Mouse (Mus musculus) intestine, postnatal 0 days (tissue): ENCODE measurements around the gene Antxr1. TPM values are rescaled to one million over a fixed set of nuclear protein-coding genes. Genes with fewer than 3 reads are reported as not detected.

ENCODE experiments used
- ATAC-seq: fragments of 200-750 bp; cut with Nextera tagmentation; 2 replicates; pipeline ENCODE4 v1.8.0; 2017; ENCODE audit warnings: mild to moderate bottlenecking, moderate TSS enrichment, moderate library complexity
- H3K27ac ChIP-seq: fragments of 300-500 bp; sonication (generic); 2 replicates; pipeline ENCODE4 v1.5.1; 2014; ENCODE audit warnings: mild to moderate bottlenecking, low read depth, low read length, moderate library complexity
- H3K27me3 ChIP-seq: fragments of 300-500 bp; sonication (generic); replicated peaks from 2 replicates; pipeline ENCODE4 v1.6.1; 2014; ENCODE audit warnings: low read length, mixed read lengths; ENCODE audit not compliant: control insufficient read depth, insufficient read depth
- H3K36me3 ChIP-seq: fragments of 300-500 bp; sonication (generic); 2 replicates; pipeline ENCODE4 v1.6.1; 2014; ENCODE audit warnings: mild to moderate bottlenecking, moderate library complexity; ENCODE audit not compliant: control insufficient read depth, insufficient read depth
- H3K4me1 ChIP-seq: fragments of 300-500 bp; sonication (generic); replicated peaks from 2 replicates; pipeline ENCODE4 v1.6.1; 2014; ENCODE audit warnings: antibody characterized with exemption, low read length, mixed read lengths; ENCODE audit not compliant: control insufficient read depth, insufficient read depth
- H3K4me2 ChIP-seq: fragments of 300-500 bp; sonication (generic); replicated peaks from 2 replicates; pipeline ENCODE4 v1.6.1; 2014; ENCODE audit warnings: low read depth, mild to moderate bottlenecking, moderate library complexity
- H3K4me3 ChIP-seq: fragments of 300-500 bp; sonication (generic); 2 replicates; pipeline ENCODE4 v1.5.1; 2014; ENCODE audit warnings: low read depth, low read length
- H3K9ac ChIP-seq: fragments of 300-500 bp; sonication (generic); 2 replicates; pipeline ENCODE4 v1.6.1; 2014; ENCODE audit warnings: mild to moderate bottlenecking, low read depth, low read length
- H3K9me3 ChIP-seq: fragments of 300-500 bp; sonication (generic); 2 replicates; pipeline ENCODE4 v1.6.1; 2016; ENCODE audit warnings: mixed run types; ENCODE audit not compliant: control insufficient read depth
- CTCF ChIP-seq: sonication (generic); IDR thresholded peaks from 2 replicates; pipeline ENCODE4 v1.5.1; 2016; ENCODE audit warnings: low read depth, mild to moderate bottlenecking, control low read depth, antibody characterized with exemption, moderate library complexity
- WGBS: fragments of 180-500 bp; shearing (Covaris S2); extraction: QIAGEN DNeasy Blood & Tissue Kit; methylation state at CpG from one replicate; pipeline ENCODE4 v1.1.7; 2014; 5-methylcytosine and 5-hydroxymethylcytosine counted together
- polyA plus RNA-seq: library from polyadenylated mRNA; unstranded; fragments of >200 nt; fragmentation: Nextera tagmentation; extraction: Ambion mirVana; gene quantifications from 2 replicates; pipeline ENCODE4 v1.2.1, GENCODE M21; 2015

The Antxr1 gene
- polyA plus RNA-seq, 1 experiment from 2014 or later = 4.9 TPM

- H3K27me3 ChIP-seq = no peaks in the 10 kb centered on the region
- no peak overlapping the region for H3K9ac ChIP-seq
- H3K4me3 ChIP-seq = no peak overlapping the region
- no peaks in the 10 kb centered on the region for H3K4me1 ChIP-seq
- no peaks in the 10 kb centered on the region for H3K9me3 ChIP-seq
- no peaks in the 10 kb centered on the region for H3K36me3 ChIP-seq
- no peak overlapping the region for H3K27ac ChIP-seq
- TF ChIP-seq CTCF = no peak
- no peak for ATAC-seq
- WGBS = 69% methylated on average over 7 of the region's 7 CpGs
- no peak overlapping the region for H3K4me2 ChIP-seq
Measured at GRCm38 (mm10) chr6:87257981-87258775, 77.4 kb downstream of the Antxr1 start.

GRCm38 (mm10) chr6:87257471-87257870 is 78.2 kb downstream of the Antxr1 start:
- Histone ChIP-seq H3K4me2 (no peak overlapping the region), H3K9me3 (no peaks in the 10 kb centered on the region), H3K4me3 (no peak overlapping the region), H3K36me3 (no peaks in the 10 kb centered on the region), H3K4me1 (no peaks in the 10 kb centered on the region), H3K9ac (no peak overlapping the region), H3K27me3 (no peaks in the 10 kb centered on the region), H3K27ac (no peak overlapping the region)
- 93% methylated on average over 4 of the region's 4 CpGs for WGBS
- no peak for TF ChIP-seq CTCF
- no peak for ATAC-seq

GRCm38 (mm10) chr6:87255668-87256067 is 80.0 kb downstream of the Antxr1 start:
- no peak for TF ChIP-seq CTCF
- no peaks in the 10 kb centered on the region for H3K36me3 ChIP-seq
- WGBS = 87% methylated on average over 12 of the region's 12 CpGs
- no peak overlapping the region for H3K9ac ChIP-seq
- H3K4me2 ChIP-seq = no peak overlapping the region
- H3K27ac ChIP-seq = no peak overlapping the region
- no peaks in the 10 kb centered on the region for H3K4me1 ChIP-seq
- no peak for ATAC-seq
- no peaks in the 10 kb centered on the region for H3K9me3 ChIP-seq
- no peaks in the 10 kb centered on the region for H3K27me3 ChIP-seq
- H3K4me3 ChIP-seq = no peak overlapping the region

- Histone ChIP-seq H3K36me3 (no peaks in the 10 kb centered on the region), H3K9me3 (no peaks in the 10 kb centered on the region), H3K4me1 (no peaks in the 10 kb centered on the region), H3K27ac (no peak overlapping the region), H3K4me2 (no peak overlapping the region), H3K4me3 (no peak overlapping the region), H3K9ac (no peak overlapping the region), H3K27me3 (no peaks in the 10 kb centered on the region)
- TF ChIP-seq CTCF = peak; percentile 56
- 44% methylated on average over 7 of the region's 7 CpGs for WGBS
- ATAC-seq = no peak
Measured at GRCm38 (mm10) chr6:87254756-87255155, 80.9 kb downstream of the Antxr1 start.

GRCm38 (mm10) chr6:87251716-87252115 is 83.9 kb downstream of the Antxr1 start:
- ATAC-seq = no peak
- no peak overlapping the region for H3K4me3 ChIP-seq
- H3K36me3 ChIP-seq = no peaks in the 10 kb centered on the region; the same call in 1 of the 2 replicates
- no peak overlapping the region for H3K9ac ChIP-seq
- 72% methylated on average over 5 of the region's 5 CpGs for WGBS
- no peak overlapping the region for H3K27ac ChIP-seq
- no peaks in the 10 kb centered on the region for H3K27me3 ChIP-seq
- no peak for TF ChIP-seq CTCF
- no peak overlapping the region for H3K4me2 ChIP-seq
- H3K4me1 ChIP-seq = no peaks in the 10 kb centered on the region
- no peaks in the 10 kb centered on the region for H3K9me3 ChIP-seq

- WGBS = 94% methylated on average over 3 of the region's 3 CpGs
- TF ChIP-seq CTCF = no peak
- no peak for ATAC-seq
Measured at GRCm38 (mm10) chr6:87250701-87251100, 84.9 kb downstream of the Antxr1 start.

More at GRCm38 (mm10) chr6:87250701-87251100, 84.9 kb downstream of the Antxr1 start:
- H3K4me2 ChIP-seq = no peak overlapping the region
- H3K9ac ChIP-seq = no peak overlapping the region
- H3K27ac ChIP-seq = no peak overlapping the region
- no peaks in the 10 kb centered on the region; the same call in 1 of the 2 replicates for H3K36me3 ChIP-seq
- H3K9me3 ChIP-seq = no peaks in the 10 kb centered on the region
- H3K4me3 ChIP-seq = no peak overlapping the region
- H3K27me3 ChIP-seq = no peaks in the 10 kb centered on the region
- no peaks in the 10 kb centered on the region for H3K4me1 ChIP-seq
